Mouse (Mus musculus) cortical plate, adult 2 months (tissue): ENCODE measurements around the gene Skiv2l. TPM values are rescaled to one million over a fixed set of nuclear protein-coding genes. Genes with fewer than 3 reads are reported as not detected.

ENCODE experiments used
- H3K27ac ChIP-seq: fragments of 200-500 bp; 2 replicates; pipeline ENCODE4 v1.5.1; 2012; ENCODE audit warnings: low read length, control low read depth, inconsistent platforms; ENCODE audit not compliant: insufficient read depth
- H3K4me1 ChIP-seq: fragments of 200-500 bp; 2 replicates; pipeline ENCODE4 v1.6.1; 2011; ENCODE audit warnings: low read length; ENCODE audit not compliant: control insufficient read depth, insufficient read depth
- H3K4me3 ChIP-seq: fragments of 200-500 bp; 2 replicates; pipeline ENCODE4 v1.5.1; 2011; ENCODE audit warnings: mild to moderate bottlenecking, low read length, control low read depth; ENCODE audit not compliant: insufficient read depth
- CTCF ChIP-seq: fragments of 200-500 bp; IDR thresholded peaks from 2 replicates; pipeline ENCODE4 v1.5.1; 2011; ENCODE audit warnings: mild to moderate bottlenecking, control low read depth, low read length; ENCODE audit not compliant: insufficient read depth; ENCODE audit errors: extremely low read depth
- POLR2A ChIP-seq: fragments of 200-500 bp; IDR thresholded peaks from 2 replicates; pipeline ENCODE4 v1.6.1; 2011; ENCODE audit warnings: mild to moderate bottlenecking, low read length, control low read depth; ENCODE audit not compliant: insufficient read depth; ENCODE audit errors: extremely low read depth
- polyA plus RNA-seq: library from polyadenylated mRNA; depleted of rRNA; stranded (reverse); fragments of >200 nt; gene quantifications from 2 replicates; pipeline ENCODE4 v1.2.3, GENCODE M21; 2012; rRNA removed

The Skiv2l gene
- 74.0 and 81.2 TPM in 2 replicates for polyA plus RNA-seq

- TF ChIP-seq POLR2A (peak; percentile 33; the same call in 1 of the 2 replicates), CTCF (no peak)
- H3K4me1 ChIP-seq: peaks cover 7% of the 10 kb centered on the region; the same call in 1 of the 2 replicates
- no peak within 1 kb of the TSS for H3K27ac ChIP-seq
- H3K4me3 ChIP-seq: peak within 1 kb of the TSS; percentile 88
Observed at GRCm38 (mm10) chr17:34849722-34850516, at the start of gene Skiv2l, which contains the start of gene Nelfe. TSS of gene Skiv2l (minus strand) at chr17:34850210. TSS of gene Nelfe (plus strand) at chr17:34850391.

- H3K4me1 ChIP-seq: peaks cover 3% of the 10 kb centered on the region; the same call in 1 of the 2 replicates
- peak overlapping the region; percentile 53 for H3K4me3 ChIP-seq
- H3K27ac ChIP-seq: peak overlapping the region; percentile 79
- TF ChIP-seq CTCF (no peak), POLR2A (no peak)
Observed at GRCm38 (mm10) chr17:34899053-34899889, 49.3 kb upstream of the Skiv2l start.

GRCm38 (mm10) chr17:34898706-34899052, 48.7 kb upstream of the Skiv2l start:
- peaks cover 3% of the 10 kb centered on the region; the same call in 1 of the 2 replicates for H3K4me1 ChIP-seq
- peak overlapping the region; percentile 53 for H3K4me3 ChIP-seq
- H3K27ac ChIP-seq: no peak overlapping the region
- TF ChIP-seq CTCF (no peak), POLR2A (no peak)

GRCm38 (mm10) chr17:34898160-34898586, 48.2 kb upstream of the Skiv2l start, which contains the start of the genes C2 and Ehmt2:
TSS of gene C2 (minus strand) at chr17:34898265.
TSS of gene Ehmt2 (plus strand) at chr17:34898469.
- H3K27ac ChIP-seq: peak within 1 kb of the TSS; percentile 84
- peaks cover 3% of the 10 kb centered on the region; the same call in 1 of the 2 replicates for H3K4me1 ChIP-seq
- H3K4me3 ChIP-seq: peak within 1 kb of the TSS; percentile 53
- no peak for TF ChIP-seq CTCF
- peak; percentile 34; the same call in 1 of the 2 replicates for TF ChIP-seq POLR2A

GRCm38 (mm10) chr17:34897373-34898159, 47.6 kb upstream of the Skiv2l start:
- Histone ChIP-seq H3K4me1 (peaks cover 3% of the 10 kb centered on the region; the same call in 1 of the 2 replicates), H3K4me3 (peak overlapping the region; percentile 53), H3K27ac (peak overlapping the region; percentile 84; the same call in 1 of the 2 replicates)
- TF ChIP-seq CTCF (no peak), POLR2A (no peak)

GRCm38 (mm10) chr17:34896366-34896765, 46.4 kb upstream of the Skiv2l start:
- no peak overlapping the region for H3K27ac ChIP-seq
- no peak for TF ChIP-seq CTCF
- no peak for TF ChIP-seq POLR2A

GRCm38 (mm10) chr17:34895724-34896123, 45.7 kb upstream of the Skiv2l start:
- Histone ChIP-seq H3K4me1 (peaks cover 3% of the 10 kb centered on the region; the same call in 1 of the 2 replicates), H3K27ac (no peak overlapping the region), H3K4me3 (no peak overlapping the region; the same call in 1 of the 2 replicates)
- TF ChIP-seq CTCF: no peak
- TF ChIP-seq POLR2A: no peak

More at GRCm38 (mm10) chr17:34896366-34896765, 46.4 kb upstream of the Skiv2l start:
- H3K4me3 ChIP-seq: no peak overlapping the region
- H3K4me1 ChIP-seq: peaks cover 3% of the 10 kb centered on the region; the same call in 1 of the 2 replicates

GRCm38 (mm10) chr17:34894801-34895530, 45.0 kb upstream of the Skiv2l start:
- Histone ChIP-seq H3K4me3 (peak overlapping the region; percentile 42), H3K4me1 (peaks cover 3% of the 10 kb centered on the region; the same call in 1 of the 2 replicates), H3K27ac (peak overlapping the region; percentile 6; the same call in 1 of the 2 replicates)
- no peak for TF ChIP-seq CTCF
- TF ChIP-seq POLR2A: no peak
